In genomic region chr16:21788581-21788980, GRCm38 (mm10) we compare ENCODE assay signal across 12 mouse cellular contexts. TPM values are rescaled to one million over a fixed set of nuclear protein-coding genes. Genes with fewer than 3 reads are reported as not detected.
A peak's percentile ranks its signal among the peaks of the same experiment; 100 is the strongest.
DNase-seq lines count a peak whose midpoint lies in the region; ATAC-seq lines count a peak whose summit lies in the region.
"Had no signal": no experiment of that assay in that cellular context is flagged by ENCODE, and none has a peak within 500 bp of the region (broad histone marks: within the 10 kb centered on the region; RNA-seq: fewer than 3 reads in every experiment).

No protein-coding gene starts in this region.

- WGBS in midbrain, embryonic 14.5 days: 64% methylated on average over 3 of the region's 3 CpGs
- WGBS in midbrain, embryonic 10.5 days: 39% methylated on average over 3 of the region's 3 CpGs

- no peak overlapping the region for H3K27ac ChIP-seq in midbrain, embryonic 14.5 days (replicated peaks; ENCODE audit: low read depth, low read length)
- no peak overlapping the region for H3K27ac ChIP-seq in midbrain, embryonic 10.5 days (replicated peaks)
- H3K27ac ChIP-seq: forebrain, embryonic 13.5 days had no signal

- no peak overlapping the region for H3K9ac ChIP-seq in midbrain, embryonic 14.5 days (replicated peaks; ENCODE audit: low read length)

- no peak overlapping the region for H3K4me3 ChIP-seq in midbrain, embryonic 14.5 days (replicated peaks; ENCODE audit: low read depth, low read length)
- H3K4me3 ChIP-seq in midbrain, embryonic 10.5 days: no peak overlapping the region

- no peaks in the 10 kb centered on the region for H3K9me3 ChIP-seq in midbrain, embryonic 14.5 days (ENCODE audit: control insufficient read depth, low read length)
- H3K9me3 ChIP-seq in midbrain, embryonic 10.5 days (replicated peaks): no peaks in the 10 kb centered on the region
- H3K9me3 ChIP-seq: forebrain, embryonic 13.5 days; heart, embryonic 10.5 days had no signal

- no peak overlapping the region for H3K4me2 ChIP-seq in midbrain, embryonic 14.5 days (ENCODE audit: low read length)

- no peaks in the 10 kb centered on the region for H3K36me3 ChIP-seq in midbrain, embryonic 14.5 days (ENCODE audit: control insufficient read depth, insufficient read depth, low read length)
- H3K36me3 ChIP-seq in midbrain, embryonic 10.5 days: no peaks in the 10 kb centered on the region
- H3K36me3 ChIP-seq: heart, embryonic 10.5 days had no signal

- DNase-seq in heart, adult 11 months: peak; percentile 89
- DNase-seq in heart, postnatal 10 days: no peak
- DNase-seq in midbrain, embryonic 14.5 days: peak; percentile 13
- no peak for DNase-seq in midbrain, embryonic 10.5 days (ENCODE audit: low spot score)
- DNase-seq in kidney, postnatal 10 days: peak; percentile 18
- DNase-seq in yolk sac, embryonic 10.5 days (ENCODE audit: low spot score): peak; percentile 32
- DNase-seq in urinary bladder, postnatal 36 days (ENCODE audit: low spot score in 2 of 2): no peak
- no peak for DNase-seq in left cerebral cortex, postnatal 14 days (ENCODE audit: low spot score in 2 of 2)
- DNase-seq: lung, postnatal 14 days; thymus, postnatal 4 days had no signal

- intact Hi-C loops in heart, postnatal 10 days (cut with DNase I): no loop called here
- intact Hi-C loops in left cerebral cortex, postnatal 14 days (cut with DNase I): no loop called here

- no peaks in the 10 kb centered on the region for H3K27me3 ChIP-seq in midbrain, embryonic 14.5 days (ENCODE audit: control insufficient read depth, insufficient read depth, low read length)
- H3K27me3 ChIP-seq in midbrain, embryonic 10.5 days (ENCODE audit: low read depth, poor library complexity, severe bottlenecking): peaks cover 10% of the 10 kb centered on the region
- H3K27me3 ChIP-seq: forebrain, embryonic 13.5 days had no signal

- peaks cover 15% of the 10 kb centered on the region for H3K4me1 ChIP-seq in midbrain, embryonic 14.5 days (ENCODE audit: control insufficient read depth, insufficient read depth, low read length)
- peaks cover 18% of the 10 kb centered on the region for H3K4me1 ChIP-seq in midbrain, embryonic 10.5 days

- ATAC-seq in midbrain, embryonic 14.5 days (ENCODE audit: low FRiP score, low TSS enrichment): no peak

RNA-seq across cellular contexts. Expression of gene Ehhadh, which starts 1.0 kb away (rescaled TPM):
- 10 to 100 TPM; 12.9 to 18.9 TPM for total RNA-seq in heart, postnatal 10 days (2021)
- polyA plus RNA-seq in midbrain, embryonic 14.5 days (2014; fragmentation: Nextera tagmentation; extraction: Ambion mirVana): 1.2 and 1.6 TPM in 2 replicates
- 2.4 and 2.5 TPM in 2 replicates for polyA plus RNA-seq in midbrain, embryonic 10.5 days (2016; fragmentation: Nextera tagmentation; extraction: Ambion mirVana)
- total RNA-seq in left cerebral cortex, postnatal 14 days (2021): 1 to 10 TPM; 1.3 to 1.4 TPM

RNA-seq across cellular contexts. Expression of gene Map3k13, which starts 5.6 kb away (rescaled TPM):
- 1 to 10 TPM in 1 of 2 experiments, under 1 TPM in 1; 0.89 to 1.3 TPM for total RNA-seq in heart, postnatal 10 days (2021)
- 6.6 and 9.3 TPM in 2 replicates for polyA plus RNA-seq in midbrain, embryonic 14.5 days (2014; fragmentation: Nextera tagmentation; extraction: Ambion mirVana)
- 2.1 and 4.2 TPM in 2 replicates for polyA plus RNA-seq in midbrain, embryonic 10.5 days (2016; fragmentation: Nextera tagmentation; extraction: Ambion mirVana)
- total RNA-seq in left cerebral cortex, postnatal 14 days (2021): 10 to 100 TPM; 13.0 to 13.5 TPM

Comparison
In these comparisons a context has a peak if more than half of its experiments do, and no peak if none do; other contexts are left out.
1. DNase-seq: peak in heart, adult 11 months (single experiment), midbrain, embryonic 14.5 days (single experiment), kidney, postnatal 10 days (single experiment) and yolk sac, embryonic 10.5 days (single experiment); none in heart, postnatal 10 days (0 of 2), midbrain, embryonic 10.5 days (single experiment), urinary bladder, postnatal 36 days (0 of 2) and left cerebral cortex, postnatal 14 days (0 of 2).
2. RNA of gene Ehhadh, which starts 1.0 kb away (total RNA-seq): 12.9 to 18.9 TPM in heart, postnatal 10 days; 1.3 to 1.4 TPM in left cerebral cortex, postnatal 14 days; every median in the first group is over 4 times any median in the second.
3. RNA of gene Map3k13, which starts 5.6 kb away (total RNA-seq): 13.0 to 13.5 TPM in left cerebral cortex, postnatal 14 days; 0.89 to 1.3 TPM in heart, postnatal 10 days; every median in the first group is over 4 times any median in the second.